Mouse (Mus musculus) forelimb bud, embryonic 11.5 days (tissue): ENCODE results near the gene Kantr.
"Not testable (repeated sequence)": the region's sequence is repeated elsewhere in the genome, so short reads cannot be mapped to it uniquely, and the experiment has no call there.

Experiments
- DNase-seq: peaks from one replicate; pipeline ENCODE4 v3.0.0-alpha.2; 2012; ENCODE audit warnings: low read depth, low spot score

Gene Kantr

GRCm38 (mm10) chrX:152326996-152327688 is at the start of gene Kantr:
TSS of gene Kantr (minus strand) at chrX:152327495.
- DNase-seq, result peak; percentile 88

- DNase-seq, result peak; percentile 67
Measured at GRCm38 (mm10) chrX:152368397-152369273, 41.3 kb upstream of the Kantr start, which contains the start of gene Gpr173. TSS of gene Gpr173 (minus strand) at chrX:152368704.

DNA sequence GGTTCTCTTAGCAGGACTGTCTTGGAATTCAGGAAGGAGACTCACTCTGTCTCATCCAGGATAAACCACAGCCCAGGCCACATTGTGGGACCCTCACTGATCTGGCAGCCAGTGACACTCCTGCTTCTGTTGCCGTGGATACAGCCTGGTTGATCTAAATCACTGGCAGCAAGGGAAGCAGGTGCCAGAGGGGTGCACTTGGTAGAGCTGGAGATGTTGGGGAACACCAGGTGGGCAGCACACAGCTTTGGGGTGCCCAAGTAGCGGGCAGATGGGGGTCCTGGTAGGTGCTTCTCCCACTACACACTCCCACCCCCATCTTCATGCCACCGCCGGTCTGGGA is 40.7 kb upstream of the Kantr start:
- no peak for DNase-seq

- DNase-seq, result no peak
Measured at GRCm38 (mm10) chrX:152366418-152366817, 39.1 kb upstream of the Kantr start.

GRCm38 (mm10) chrX:152352553-152353153 is 25.4 kb upstream of the Kantr start:
- DNase-seq, result peak; percentile 63

DNA sequence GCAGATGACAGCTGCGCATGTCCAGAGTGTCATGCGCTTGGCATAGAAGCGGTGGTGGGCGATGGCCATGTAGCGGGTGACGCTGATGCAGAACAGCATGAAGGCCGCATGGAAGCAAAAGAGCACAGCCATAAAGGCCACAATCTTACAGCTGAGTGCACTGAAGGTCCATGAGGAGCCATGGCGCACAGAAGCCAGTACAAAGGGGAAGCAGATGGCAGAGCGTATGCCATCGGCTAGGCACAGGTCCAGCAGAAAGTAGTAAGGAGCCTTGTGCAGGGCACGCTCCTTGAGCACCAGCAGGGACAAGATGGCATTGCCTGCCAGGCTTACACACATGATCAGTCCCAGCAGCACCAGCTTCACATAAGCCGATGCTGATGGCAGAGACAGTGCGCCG is 19.7 kb upstream of the Kantr start:
- DNase-seq, result no peak

DNA sequence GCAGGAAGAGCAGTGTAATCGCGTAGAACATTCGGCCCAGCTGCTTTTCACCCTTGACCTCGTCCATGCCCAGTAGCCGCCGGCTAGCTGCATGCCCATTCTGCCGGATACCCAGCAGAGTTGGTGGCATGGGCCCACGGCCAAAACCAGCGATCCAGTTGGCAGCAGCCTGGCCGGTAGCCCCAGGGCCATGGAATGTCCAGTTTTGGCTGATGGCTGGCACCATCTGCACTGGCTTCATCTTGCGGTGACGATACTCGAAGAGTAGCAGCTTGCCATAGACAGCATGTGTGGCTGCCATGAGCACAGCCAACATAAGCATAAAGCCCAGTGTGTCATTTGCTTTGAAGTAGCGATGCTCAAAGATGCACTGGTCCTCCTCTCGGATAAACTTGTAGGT is 19.3 kb upstream of the Kantr start:
- no peak for DNase-seq

DNA sequence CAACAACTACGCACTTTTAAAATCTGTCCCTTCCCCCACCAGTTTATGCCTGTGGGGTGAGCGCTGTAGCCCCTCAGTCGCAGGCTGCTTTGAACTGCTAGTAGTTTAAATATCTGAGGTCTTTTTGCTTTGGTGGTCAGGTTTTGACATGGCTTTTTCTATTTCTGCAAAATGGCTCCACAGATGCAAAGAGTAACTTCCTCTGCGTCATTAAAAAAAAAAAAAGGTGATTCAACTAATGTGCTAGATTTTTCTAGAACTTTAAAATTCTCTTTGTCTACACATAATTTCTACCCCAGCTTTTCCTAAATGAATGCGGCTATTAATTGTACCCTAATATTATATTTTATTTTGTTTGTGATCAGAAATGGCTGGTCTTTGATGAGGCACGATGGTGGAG is 15.6 kb upstream of the Kantr start:
- DNase-seq, result no peak

GRCm38 (mm10) chrX:152342358-152342901 is 15.1 kb upstream of the Kantr start, which contains the start of gene Tspyl2:
TSS of gene Tspyl2 (minus strand) at chrX:152342425.
- peak; percentile 95 for DNase-seq

DNA sequence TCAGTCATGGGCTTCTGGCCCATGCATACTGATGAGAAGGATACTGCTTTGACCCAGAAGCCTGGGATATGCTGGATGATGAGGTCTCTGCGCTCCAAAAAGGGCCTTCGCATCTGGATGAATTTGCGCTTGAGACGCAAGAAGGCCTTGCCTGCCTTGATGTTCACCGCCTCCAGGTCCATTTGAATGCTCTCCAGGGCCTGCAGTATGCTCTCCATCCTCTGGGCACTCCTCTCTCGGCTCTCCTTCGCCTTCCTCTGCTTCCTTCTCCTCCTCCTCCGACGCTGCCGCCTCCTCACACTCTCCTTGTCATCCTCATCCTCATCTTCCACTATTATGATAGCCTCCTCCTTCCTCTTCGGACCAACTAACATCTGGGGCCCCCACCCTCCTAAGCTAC is 14.2 kb upstream of the Kantr start:
- DNase-seq, result peak; percentile 8

DNA sequence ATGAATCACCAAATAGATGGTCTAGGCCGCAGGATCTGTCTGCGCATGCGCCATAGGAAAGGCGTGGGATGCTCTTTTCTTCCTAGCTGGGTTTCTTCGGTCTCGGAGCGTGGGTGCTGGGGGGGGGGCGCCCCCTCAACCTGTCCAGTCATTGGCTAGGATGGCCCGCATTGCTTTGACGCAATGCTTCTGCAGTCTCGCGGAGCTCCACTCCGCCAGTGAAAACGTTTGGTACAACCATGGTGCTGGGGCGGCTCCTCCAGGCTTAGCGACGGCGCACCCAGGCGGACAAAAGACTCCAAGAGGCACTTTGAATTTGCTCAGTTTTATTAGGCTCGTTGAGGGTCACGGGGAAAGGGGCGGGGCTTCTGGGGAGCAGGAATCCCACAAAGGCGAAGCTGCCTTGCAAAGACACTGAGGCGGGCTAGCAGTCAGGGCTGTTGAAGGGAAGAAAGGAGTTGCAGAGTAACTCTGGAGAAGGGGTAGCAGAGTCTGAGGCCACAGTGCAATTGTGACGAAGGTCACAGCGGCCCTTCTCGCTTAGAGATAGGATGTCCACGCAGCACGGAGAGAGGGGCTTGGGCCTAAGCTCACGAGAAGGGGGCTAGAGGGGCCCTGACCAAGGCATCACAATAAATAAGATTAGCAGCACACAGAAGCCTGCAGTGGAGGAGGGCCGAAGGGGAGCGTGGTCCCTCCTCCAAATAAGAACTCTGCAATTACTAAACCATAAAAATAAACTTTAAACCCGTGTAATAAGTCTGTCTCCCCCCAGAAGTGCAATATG is 9.4 kb upstream of the Kantr start:
- DNase-seq, result peak; percentile 91

- not testable (repeated sequence) for DNase-seq
Measured at GRCm38 (mm10) chrX:152336123-152336522, 8.8 kb upstream of the Kantr start.

GRCm38 (mm10) chrX:152329400-152329799 is 2.1 kb upstream of the Kantr start:
- DNase-seq, result not testable (repeated sequence)

GRCm38 (mm10) chrX:152327689-152328052 is 376 bp upstream of the Kantr start:
- DNase-seq, result no peak

- no peak for DNase-seq
Measured at GRCm38 (mm10) chrX:152323584-152323983, 3.7 kb downstream of the Kantr start.

GRCm38 (mm10) chrX:152322776-152323175 is 4.5 kb downstream of the Kantr start:
- no peak for DNase-seq

DNA sequence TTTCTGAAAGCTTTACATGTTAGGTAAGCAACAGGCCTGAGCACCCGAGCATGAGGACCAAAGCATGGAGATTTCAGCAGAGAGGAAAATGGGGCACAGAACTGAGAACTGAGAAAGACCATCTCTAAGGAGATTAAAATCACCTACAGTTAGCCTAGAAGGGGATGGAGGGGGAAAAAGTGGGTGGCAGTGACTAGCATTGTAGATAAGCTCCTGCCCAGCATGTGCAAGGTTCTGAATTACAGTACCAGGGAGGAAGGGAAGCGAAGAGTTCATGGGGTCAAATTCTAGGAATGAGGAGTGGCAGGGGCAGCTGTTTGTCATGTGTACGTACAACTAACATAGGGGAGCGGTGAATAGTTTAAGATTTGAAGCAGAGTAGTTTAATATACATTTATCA is 6.8 kb downstream of the Kantr start:
- no peak for DNase-seq

GRCm38 (mm10) chrX:152307942-152308341 is 19.4 kb downstream of the Kantr start:
- DNase-seq, result no peak

DNA sequence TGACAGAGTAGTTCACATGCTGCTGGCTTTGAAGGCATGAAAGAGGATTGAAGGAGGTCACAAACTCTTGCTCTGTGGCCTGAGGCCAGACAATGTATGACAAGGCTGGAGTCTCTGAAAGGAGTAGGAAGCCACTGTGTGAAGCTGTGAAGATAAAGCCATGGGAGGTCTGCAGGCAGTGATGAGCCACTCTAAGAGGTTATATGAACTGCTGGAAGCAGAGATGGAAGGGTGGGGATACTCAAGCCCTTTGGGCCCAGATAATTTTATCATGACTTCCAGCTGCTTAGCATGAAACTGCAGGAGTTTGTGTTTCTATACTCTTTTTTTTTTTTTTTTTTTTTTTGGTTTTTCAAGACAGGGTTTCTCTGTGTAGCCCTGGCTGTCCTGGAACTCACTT is 19.9 kb downstream of the Kantr start:
- no peak for DNase-seq

GRCm38 (mm10) chrX:152306224-152306623 is 21.1 kb downstream of the Kantr start:
- no peak for DNase-seq

- DNase-seq, result not testable (repeated sequence)
Measured at GRCm38 (mm10) chrX:152287026-152287425, 40.3 kb downstream of the Kantr start.
